Mouse (Mus musculus) lung, postnatal 25 days (tissue): ENCODE data around the gene Gabpb1.

Experiments used
- DNase-seq: peaks from one replicate; pipeline ENCODE4 v3.0.0; 2022; ENCODE audit warnings: low spot score

The Gabpb1 gene

DNA sequence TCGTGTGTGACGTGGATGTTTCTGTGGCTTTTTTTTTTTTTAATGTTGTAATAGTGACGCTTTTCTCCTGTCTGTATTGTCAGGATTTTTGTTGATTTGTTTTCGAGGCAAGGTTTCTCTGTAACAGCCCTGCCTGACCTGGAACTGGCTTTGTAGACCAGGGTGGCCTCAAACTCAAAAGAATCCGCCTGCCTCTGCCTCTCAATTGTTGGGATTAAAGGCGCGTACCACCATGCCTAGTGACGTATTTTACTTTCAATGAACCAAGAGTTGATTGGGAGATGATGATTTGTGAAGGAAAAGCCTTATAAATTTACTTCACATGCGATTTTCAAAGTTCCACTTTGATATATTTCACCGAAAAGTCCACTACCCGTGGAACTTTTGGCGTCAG lies at the start of gene Gabpb1:
Gene Gabpb1 (minus strand): TSS at position 216 of the 394 bp plus-strand sequence.
- DNase-seq = no peak

DNA sequence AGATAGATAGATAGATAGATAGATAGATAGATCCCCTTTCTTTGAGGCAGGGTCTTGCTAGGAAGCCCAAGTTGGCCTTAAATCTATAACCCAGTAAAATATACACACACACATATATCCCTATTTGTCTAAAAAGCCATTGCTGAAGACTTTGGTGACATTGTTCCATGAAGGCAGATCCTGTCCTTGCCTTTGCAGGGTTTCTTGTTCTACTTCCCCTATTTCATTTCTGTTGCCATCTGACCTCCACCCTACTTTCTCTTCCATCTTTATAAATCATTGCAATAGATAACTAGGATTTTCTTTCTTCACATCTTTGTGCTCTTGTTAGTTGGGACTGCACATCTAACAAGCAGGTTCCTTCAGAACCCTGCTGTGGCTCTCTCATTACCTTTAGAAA lies 36.8 kb upstream of the Gabpb1 start:
- DNase-seq = no peak

DNA sequence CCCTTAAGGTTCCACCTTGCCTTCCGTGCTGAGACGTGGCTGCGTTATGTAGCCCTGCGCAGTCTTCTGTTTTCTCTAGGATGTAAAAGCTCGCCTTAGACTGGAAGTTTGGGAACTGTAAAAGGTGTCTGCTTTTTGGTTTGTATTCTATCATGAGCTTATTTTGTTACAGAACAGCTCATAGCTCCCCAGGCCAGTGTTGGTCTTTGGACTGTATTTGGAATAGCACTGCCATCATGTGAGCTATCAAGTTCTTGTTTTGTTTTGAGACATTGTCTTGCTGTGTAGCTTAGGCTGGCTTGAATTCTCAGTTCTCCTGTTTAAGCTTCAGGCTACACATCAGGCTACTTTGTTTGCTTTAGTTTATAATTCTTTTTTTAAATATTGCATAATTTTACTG lies 36.4 kb upstream of the Gabpb1 start:
- DNase-seq = no peak

DNA sequence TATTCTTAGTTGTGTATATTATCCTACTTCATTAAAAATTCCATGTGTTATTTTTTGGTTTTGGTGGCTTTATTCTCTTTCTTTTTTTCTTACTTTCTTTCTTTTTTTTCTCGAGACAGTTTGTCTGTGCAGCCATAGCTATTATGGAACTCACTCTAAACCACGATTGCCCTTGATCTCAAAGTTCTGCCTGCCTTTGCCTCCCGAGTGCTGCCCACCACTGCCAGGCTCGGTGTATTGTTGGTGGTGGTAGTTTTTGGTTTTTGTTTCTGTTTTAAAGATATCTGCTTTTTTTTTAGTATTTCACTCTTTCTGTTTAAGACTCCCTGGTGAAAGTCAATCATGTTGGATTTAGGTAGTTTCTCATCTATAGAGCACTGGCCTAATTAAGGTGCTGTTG lies 32.2 kb upstream of the Gabpb1 start:
- no peak for DNase-seq

DNA sequence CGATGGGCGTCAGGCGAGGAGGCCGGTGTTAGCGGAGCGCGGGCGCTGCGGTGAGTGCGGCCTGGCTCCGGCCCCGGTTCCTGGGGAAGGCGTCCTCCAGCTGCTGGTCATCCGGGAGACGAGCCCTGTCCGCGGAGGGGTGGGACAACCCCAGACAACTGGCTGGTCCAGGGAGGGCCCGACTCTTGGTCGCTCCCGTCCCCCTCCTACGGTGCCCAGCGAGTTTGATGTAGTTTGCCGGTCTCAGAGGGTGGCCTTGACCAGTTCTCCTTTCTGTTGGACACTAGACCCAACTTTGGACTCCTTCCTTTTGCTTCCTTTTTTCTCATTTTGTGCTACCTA lies 31.3 kb upstream of the Gabpb1 start:
- no peak for DNase-seq

DNA sequence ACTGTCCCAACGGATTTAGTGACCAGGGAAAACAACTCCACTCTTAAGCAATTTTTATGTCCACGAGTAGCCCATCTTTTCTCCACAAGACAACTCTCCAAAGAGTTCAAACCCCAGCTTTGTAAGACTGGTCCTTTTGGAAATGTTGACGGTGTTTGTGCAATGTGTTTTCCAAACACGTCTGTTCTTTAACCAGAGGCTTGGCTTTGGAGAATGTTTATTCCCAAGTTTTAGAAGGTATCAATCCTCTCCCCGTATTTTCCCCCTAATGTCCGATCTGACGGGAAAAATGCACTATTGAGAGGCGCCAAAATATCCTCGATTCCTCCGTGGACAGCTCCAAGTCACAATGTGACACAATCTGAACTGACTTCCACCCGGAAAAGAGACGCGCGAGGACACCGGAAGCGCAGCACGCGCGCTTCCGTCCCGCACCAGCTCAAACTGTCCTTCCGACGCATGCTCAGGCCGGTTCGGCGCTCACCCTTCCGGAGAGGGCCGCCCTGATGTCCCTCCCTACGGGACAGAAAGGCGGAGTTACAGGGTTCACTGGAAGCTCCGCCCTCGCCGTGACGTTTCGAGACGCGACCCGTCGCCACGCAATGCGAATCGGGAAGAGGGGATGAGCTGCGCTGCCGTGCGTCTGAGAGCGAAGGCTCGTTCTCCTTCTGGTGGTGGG lies 30.8 kb upstream of the Gabpb1 start, which contains the start of gene Usp8:
Gene Usp8 (plus strand): TSS at position 570 of the 679 bp plus-strand sequence.
- peak; percentile 98 for DNase-seq

DNA sequence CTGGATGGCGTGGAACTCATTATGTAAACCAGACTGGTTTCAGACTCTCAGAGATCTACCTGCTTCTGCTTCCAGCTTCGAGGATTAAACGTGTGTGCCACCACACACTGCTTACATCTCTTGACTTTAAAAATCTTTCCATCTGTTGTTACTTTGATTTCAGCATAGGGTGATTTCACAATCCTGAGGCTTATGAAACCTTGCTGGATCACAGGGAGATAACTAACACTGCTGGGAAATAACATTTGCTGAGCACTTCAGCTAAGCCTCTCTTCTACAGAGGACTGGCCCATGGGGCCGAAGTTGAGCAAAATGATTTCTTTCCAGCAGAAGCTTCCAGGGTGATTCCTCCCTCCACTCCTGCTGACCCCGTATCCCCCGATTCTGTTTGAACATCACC lies 19.1 kb upstream of the Gabpb1 start:
- DNase-seq = peak; percentile 72

DNA sequence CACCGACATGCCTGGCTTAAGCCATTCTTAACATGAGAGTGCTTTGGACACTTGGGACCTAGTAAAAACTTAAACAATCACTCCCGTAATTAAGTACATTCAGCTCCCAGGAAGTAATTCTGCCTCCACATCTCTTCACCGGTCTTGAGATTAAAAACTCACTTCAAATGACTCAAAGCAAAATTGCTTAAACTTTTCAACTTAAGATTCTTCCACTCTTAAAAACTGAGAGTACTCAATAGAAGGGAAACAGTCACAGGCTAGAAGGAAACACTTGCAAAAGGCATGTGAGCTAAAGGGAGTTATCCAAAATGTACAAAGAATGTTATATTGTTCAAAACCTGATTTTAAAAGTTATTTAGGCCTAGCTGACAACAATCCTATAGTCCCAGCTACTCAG lies 15.2 kb upstream of the Gabpb1 start:
- DNase-seq = no peak

DNA sequence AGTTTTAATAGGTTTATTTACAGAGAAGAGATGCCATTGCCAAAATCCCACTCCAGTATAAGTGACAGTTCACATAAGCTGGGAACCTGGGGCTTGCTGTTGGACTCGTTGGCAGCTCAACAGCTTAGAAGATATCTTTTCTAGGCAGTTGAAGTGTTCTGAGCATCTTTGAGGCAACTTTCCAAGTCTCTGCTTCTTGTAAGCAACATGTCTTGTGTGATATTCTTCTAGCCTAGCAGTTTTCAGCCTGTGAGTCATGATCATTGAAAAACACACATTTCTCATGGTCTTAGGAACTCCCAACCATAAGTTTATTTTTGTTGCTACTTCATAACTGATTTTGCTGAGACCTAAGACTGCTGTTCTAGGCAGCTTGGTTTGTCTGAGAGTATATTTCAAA lies 6.8 kb upstream of the Gabpb1 start:
- no peak for DNase-seq

DNA sequence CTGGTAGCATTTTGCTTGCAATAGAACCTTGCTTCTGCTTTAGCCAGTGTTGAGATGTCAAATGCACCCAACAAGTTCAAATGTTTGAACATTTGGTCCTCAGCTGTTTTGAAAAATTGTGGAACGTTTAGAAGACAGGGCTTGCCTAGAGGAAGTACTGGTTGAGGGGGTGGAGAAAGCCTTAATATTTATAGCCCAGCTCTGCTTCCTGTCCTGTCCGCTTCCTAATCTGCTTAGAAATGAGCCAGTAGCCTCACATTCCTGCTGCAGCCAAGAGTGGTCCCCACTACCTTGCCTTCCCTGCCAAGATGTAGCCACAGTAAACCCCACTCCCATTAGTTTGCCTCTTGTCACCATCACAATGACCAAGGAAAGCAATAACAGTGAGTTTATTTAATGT lies 6.2 kb upstream of the Gabpb1 start:
- DNase-seq = no peak

DNA sequence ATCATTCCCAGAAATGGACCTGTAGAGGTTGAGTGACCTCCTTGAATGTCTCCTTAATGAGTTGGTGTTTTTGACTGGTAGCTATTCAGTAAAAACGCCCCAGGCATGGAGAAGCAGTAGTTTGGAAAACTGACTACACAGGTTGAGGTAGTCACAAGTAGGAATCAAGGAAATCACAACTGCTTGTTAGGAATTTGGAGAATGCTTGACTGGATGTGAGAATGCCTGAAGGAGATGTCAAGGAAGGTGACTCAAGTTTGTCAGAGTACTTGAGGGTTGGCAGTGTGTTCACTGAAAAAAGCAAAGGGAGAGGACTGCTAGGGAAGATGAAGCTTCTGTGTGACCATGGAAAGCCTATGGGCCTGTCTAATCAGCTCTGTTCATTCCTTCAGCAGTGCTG lies 1.2 kb upstream of the Gabpb1 start:
- peak; percentile 68 for DNase-seq

DNA sequence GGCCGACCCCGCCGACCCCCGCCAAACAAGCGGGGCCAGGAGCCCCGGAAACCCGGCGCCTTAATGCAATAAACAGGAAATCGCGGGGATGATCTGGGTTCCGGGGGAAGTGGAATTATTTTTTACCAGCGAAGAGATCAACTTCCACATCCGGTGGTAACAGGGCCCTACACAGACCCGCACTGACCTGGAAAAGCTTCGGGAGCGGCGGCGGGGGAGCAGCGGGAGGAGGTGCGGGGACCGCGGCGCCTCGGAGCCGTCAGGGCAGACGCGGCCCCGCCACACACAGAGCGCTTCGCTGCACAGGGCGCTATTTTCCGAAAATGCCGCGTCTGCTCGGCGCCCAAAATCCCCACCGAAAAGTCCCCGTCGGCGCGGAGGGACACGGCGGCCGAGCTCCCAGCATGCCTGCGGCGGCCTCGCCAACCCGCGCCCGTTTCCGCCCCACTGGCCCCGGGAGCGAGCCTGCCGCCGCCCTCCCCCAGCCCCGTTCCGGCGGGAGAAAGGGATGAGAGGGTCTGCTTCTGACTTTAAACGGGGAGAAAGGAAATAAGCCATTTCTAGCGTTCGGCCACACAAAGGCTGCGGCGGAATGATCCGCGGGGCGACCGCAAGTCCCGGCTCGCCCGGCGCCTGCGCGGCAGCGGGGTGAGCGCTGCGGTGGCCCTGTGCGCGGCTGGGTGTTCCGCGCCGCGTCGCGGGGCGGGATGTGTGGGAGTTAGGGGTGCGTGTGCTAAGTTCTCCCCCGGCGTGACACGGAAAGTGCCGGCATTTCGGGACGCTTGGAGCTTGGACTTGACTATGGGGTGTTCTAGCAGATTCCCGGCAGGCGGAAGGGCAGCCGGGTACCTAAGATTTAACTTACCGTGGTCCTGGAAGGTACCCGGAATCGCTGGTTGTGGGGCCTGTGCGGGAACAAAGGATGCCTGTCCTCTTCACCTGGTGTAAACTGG lies 692 bp downstream of the Gabpb1 start:
- DNase-seq = peak; percentile 87

DNA sequence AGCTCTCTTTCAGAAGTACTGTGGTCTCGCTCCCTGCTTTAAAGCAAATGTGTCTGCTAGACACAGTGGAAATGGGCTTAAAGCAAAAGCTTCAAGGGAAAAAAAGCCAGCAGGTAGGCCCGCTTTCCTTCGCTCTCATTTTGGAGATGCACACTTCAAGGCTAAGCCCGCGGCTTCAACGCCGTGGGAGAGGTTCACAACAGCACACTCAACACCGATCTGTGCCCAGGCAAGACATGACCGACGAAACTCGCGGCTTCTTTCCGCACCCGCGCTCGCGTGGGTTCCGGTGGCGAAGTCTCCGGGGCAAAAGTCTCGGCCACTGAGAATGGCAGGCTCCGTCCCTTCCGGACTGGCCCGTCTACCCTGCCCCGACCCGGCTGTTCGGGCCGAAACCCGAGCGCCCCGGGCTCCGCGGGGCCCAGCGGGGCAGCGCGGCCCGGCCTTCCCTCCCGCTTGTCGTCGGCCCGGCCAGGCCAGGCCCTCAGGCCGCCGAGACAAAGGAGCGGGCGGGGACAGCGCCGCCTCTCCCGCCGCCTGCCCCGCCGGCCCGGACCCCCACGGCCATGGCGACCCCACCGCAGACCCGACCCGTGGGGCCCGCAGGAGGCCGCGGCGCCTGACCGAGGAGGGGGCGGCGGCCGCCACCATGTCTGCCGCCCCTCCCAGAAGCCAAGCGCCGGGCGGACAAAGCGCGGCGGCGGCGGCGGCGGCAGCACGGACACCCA lies 1.5 kb downstream of the Gabpb1 start:
- peak; percentile 42 for DNase-seq

DNA sequence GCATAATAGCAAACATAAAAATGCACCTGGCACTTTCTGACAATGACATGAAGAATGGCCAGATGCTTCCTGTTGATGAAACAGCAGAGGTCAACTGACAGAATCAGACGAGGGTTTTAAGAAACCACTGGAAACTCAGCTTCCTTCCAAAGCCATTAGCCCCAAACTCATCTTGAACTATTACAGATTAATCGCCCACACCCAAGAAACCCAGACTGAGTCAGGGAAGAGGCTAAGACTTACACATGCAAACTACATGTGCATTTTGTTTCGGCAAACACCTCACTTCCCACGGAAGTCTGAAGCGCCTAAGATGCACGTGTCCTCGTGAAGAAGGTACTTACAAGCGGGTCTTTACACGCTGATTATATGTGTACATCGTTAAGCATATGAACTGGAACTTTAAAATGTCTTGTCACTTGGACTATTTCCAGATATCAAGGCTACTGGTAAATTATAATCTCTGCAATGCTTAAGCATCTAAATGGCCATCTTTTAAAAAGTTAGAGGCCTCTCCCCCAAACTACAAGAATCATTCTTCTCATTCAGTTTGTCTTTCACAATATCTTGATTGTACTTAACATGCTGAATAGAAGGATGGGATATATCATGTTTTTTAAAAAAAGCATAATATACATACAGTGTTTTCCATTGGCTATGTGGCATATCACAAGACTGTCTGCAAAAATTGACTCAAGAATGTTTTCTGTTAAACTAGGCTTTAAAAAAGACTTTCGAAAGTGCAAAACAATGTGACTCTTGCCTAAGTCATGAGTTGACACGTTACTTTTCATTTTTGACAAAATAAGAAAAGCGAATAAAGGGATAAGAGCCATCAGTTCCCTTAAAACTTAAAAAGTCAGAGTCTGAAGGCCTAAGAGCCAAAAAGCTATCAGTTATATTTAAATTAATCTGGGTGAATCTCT lies 2.6 kb downstream of the Gabpb1 start:
- DNase-seq = no peak

DNA sequence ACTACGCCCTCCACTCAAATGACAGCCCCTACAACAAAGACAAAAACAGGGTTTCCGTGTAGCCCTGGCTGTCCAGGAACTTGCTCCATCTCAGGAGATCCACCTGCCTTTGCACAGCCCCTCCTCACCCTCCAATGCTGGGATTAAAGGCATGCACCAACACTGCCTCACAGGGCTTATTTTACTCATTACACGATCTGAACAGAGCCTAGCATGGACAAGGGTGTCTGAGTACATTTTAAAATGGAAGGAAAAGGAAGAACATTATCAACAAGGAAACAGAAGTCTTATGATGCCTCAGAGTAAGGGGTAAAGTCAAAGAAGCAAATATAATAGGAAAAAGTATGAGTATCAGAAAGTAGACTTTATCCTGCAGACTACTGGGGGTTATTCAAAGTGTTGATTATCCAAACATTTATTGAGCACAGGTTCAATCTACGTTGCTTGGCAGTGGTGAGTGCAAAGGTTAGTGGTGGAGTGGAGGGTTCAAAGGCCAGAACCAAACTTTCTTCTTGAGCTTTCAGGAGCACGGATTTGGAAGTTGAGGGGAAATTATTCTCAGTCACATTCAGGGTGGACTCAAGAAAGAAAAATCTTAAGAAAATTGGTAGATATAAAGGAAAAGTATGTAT lies 7.4 kb downstream of the Gabpb1 start:
- no peak for DNase-seq

DNA sequence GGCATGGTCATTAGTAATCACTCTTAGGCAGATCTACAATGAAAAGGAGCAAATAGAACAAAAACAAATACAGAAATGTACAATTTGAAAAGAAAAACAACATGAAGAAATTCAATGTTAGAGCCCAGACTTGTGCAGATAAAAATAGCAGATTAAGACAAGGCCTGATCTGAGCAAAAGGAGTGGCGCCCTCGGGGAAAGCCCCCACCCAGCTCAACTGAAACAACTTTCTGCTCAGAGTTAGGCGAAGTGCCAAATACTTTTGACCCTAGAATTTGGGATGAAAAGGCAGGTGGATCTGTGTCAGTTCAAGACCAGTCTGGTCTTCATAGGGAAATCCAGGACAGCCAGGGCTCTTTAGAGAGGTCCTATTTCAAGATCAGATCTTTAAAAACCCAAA lies 10.2 kb downstream of the Gabpb1 start:
- no peak for DNase-seq

DNA sequence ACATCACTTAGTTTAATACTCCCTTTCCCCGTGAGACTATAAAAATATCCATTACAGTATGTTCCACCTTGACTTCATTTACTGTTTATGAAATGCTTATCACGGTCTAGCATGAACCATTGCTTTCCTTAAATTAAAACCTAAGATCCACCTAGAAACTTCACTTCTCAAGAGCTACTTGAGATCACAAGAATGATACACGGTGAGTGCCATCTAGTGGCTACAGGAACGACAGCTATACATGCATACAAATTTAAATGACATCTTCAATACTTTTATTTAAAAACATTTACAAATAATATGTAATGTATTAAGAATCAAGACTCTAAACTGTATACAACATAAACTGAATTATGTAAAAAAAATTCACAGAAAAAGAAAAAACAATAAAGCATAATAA lies 12.7 kb downstream of the Gabpb1 start:
- peak; percentile 49 for DNase-seq

DNA sequence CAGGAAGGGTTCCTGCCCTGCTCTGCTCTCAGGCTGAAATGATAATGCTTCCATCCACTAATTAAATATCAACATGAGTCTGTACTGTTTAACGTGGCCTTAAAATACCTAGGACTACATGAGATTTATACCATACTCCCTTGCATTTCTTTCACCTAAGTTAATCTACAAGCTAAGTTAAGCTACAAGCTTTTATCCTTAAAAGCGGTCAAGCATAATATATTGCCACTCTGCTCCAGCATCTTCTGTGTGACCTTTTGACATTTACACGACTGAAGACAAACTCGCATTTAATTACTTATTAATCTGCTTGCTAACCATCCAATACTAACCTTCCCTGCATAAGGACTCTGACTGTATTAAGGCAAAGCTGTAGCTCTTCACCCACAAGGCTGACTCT lies 23.2 kb downstream of the Gabpb1 start:
- no peak for DNase-seq

DNA sequence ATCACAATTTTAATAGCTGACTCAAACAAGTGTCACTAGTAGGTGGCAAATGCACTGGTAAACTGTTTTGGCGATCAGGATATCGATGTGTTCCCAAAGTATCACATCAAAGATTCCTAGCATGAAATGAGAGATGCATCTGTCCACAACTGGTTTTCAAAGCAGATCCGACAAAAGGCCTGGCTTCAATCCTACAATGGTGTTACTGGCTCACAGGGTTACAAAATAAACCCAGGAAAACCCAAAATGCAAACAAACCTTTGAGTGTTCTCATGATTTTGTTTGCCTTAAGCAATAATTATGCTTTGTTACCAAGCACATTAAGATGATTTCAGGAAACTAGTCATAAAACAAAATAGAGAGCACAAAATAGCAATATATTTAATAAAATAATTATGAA lies 28.4 kb downstream of the Gabpb1 start:
- DNase-seq = peak; percentile 23

DNA sequence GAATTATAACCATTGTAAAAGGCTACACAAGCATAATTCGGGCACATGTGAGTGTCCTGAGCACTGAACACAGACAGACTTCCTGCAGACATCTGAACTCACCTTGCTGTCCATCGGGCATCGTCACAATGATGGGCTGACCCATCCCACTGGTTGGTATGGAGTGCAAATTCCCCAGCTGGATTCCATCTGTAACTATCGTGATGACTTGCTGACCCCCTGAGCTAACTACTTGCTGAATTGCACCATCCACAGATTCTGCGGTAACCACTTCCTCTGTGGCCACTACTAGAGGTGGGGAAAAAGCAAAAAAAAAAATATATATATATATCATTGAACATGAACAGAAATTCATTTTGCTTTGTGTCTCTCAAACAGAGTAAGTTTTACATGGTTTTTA lies 29.7 kb downstream of the Gabpb1 start:
- DNase-seq = no peak

DNA sequence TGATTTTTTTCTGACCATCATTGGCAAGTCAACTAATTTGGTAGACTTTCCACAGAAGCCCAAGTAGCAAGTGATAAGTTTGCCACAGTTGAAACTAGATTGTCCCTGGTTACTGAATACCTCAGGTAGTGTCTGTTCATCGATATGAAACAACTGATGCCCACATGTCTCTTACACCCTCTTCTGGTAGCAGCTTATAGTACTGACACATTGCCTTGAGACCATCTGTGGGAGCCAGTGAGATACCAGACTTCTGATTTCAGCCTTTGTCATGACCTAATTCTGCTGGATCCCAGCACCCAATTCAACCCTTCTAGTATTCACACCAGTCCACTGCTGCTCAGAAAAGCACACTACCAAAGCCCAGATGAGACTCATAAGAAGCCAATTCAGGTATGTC lies 31.4 kb downstream of the Gabpb1 start:
- no peak for DNase-seq
